Mouse (Mus musculus): ENCODE measurements around the gene Fmod. TPM values are rescaled to one million over a fixed set of nuclear protein-coding genes. Genes with fewer than 3 reads are reported as not detected.

Fmod gene
- total RNA-seq, 4 experiments from 2014 or later: 25.4 to 104 (median 52.6) TPM

- no peak for DNase-seq (ENCODE audit: low spot score in 2 of 2)
Measured at GRCm38 (mm10) chr1:134095033-134095612, 58.1 kb downstream of the Fmod start.

- no peak for DNase-seq (ENCODE audit: low spot score in 2 of 2)
Measured at GRCm38 (mm10) chr1:134095721-134096120, 58.7 kb downstream of the Fmod start.

GRCm38 (mm10) chr1:134096264-134096934 is 59.3 kb downstream of the Fmod start:
- DNase-seq (ENCODE audit: low spot score in 2 of 2): no peak

GRCm38 (mm10) chr1:134097080-134097855 is 60.2 kb downstream of the Fmod start:
- DNase-seq (ENCODE audit: low spot score in 2 of 2): no peak

Other genes starting within 250 kb of the Fmod start
- gene Atp2b4, start 236.2 kb upstream of the Fmod start, total RNA-seq (2022): 1 to 10 TPM; 6.1 to 8.8 (median 6.6) TPM
- gene Optc, start 129.3 kb upstream of the Fmod start, total RNA-seq (2022): under 1 TPM in 1 of 4 experiments, not detected in 3; 0.29 TPM
- 10 to 100 TPM; 11.0 to 30.6 (median 17.9) TPM for gene Prelp, start 115.8 kb upstream of the Fmod start, total RNA-seq (2022)
- gene Btg2, start 41.9 kb downstream of the Fmod start, total RNA-seq (2022): 10 to 100 TPM in 3 of 4 experiments, 1 to 10 TPM in 1; 8.6 to 22.9 (median 14.3) TPM
- gene Chit1, start 74.0 kb downstream of the Fmod start, total RNA-seq (2022): not detected
- gene Chil1, start 144.9 kb downstream of the Fmod start, total RNA-seq (2022): 1 to 10 TPM in 3 of 4 experiments, under 1 TPM in 1; 0.24 to 2.7 (median 1.3) TPM
- gene Mybph, start 156.2 kb downstream of the Fmod start, total RNA-seq (2022): 100 to 1,000 TPM; 239 to 486 (median 316) TPM
- under 1 TPM; 0.19 to 0.97 (median 0.69) TPM for gene Adora1, start 198.2 kb downstream of the Fmod start, total RNA-seq (2022)